ENCODE assay signal across 21 mouse cellular contexts in genomic region chr3:148487949-148488348, GRCm38 (mm10).
"Had no signal": no experiment of that assay in that cellular context is flagged by ENCODE, and none has a peak within 500 bp of the region (broad histone marks: within the 10 kb centered on the region; RNA-seq: fewer than 3 reads in every experiment).

No protein-coding gene starts in this region.

- H3K9ac ChIP-seq: limb, embryonic 13.5 days; liver, embryonic 12.5 days; liver, embryonic 15.5 days; lung, embryonic 15.5 days; neural tube, embryonic 12.5 days; neural tube, embryonic 15.5 days had no signal

- H3K9me3 ChIP-seq: limb, embryonic 10.5 days; limb, embryonic 13.5 days; liver, embryonic 12.5 days; liver, embryonic 15.5 days; lung, embryonic 15.5 days; megakaryocyte, embryonic 14.5 days; neural tube, embryonic 12.5 days; neural tube, embryonic 15.5 days had no signal

- H3K4me2 ChIP-seq: limb, embryonic 13.5 days; liver, embryonic 12.5 days; liver, embryonic 15.5 days; lung, embryonic 15.5 days; midbrain, embryonic 11.5 days; neural tube, embryonic 12.5 days; neural tube, embryonic 15.5 days had no signal

- H3K36me3 ChIP-seq: limb, embryonic 10.5 days; limb, embryonic 13.5 days; liver, embryonic 12.5 days; liver, embryonic 15.5 days; lung, embryonic 15.5 days; neural tube, embryonic 12.5 days; neural tube, embryonic 15.5 days had no signal

- DNase-seq: kidney, adult 9 months; kidney, postnatal 14 days; kidney, postnatal 4 days; liver; lung, adult 18-20 months; lung, postnatal 10 days; lung, postnatal 36 days; midbrain, embryonic 14.5 days; retina, postnatal 1 day; right cerebral cortex, postnatal 25 days; thymus, adult 18-20 months; thymus, postnatal 4 days had no signal

- ATAC-seq: liver, embryonic 12.5 days had no signal

- H3K4me1 ChIP-seq: limb, embryonic 10.5 days; liver, embryonic 12.5 days; liver, embryonic 15.5 days; lung, embryonic 15.5 days; neural tube, embryonic 12.5 days; neural tube, embryonic 15.5 days had no signal

- H3K4me3 ChIP-seq: limb, embryonic 10.5 days; limb, embryonic 13.5 days; liver, embryonic 12.5 days; liver, embryonic 15.5 days; lung, embryonic 15.5 days; megakaryocyte, embryonic 14.5 days; neural tube, embryonic 12.5 days; neural tube, embryonic 15.5 days had no signal

- H3K27ac ChIP-seq: limb, embryonic 10.5 days; limb, embryonic 13.5 days; liver, embryonic 12.5 days; liver, embryonic 15.5 days; lung, embryonic 15.5 days; neural tube, embryonic 12.5 days; neural tube, embryonic 15.5 days had no signal

- H3K27me3 ChIP-seq: limb, embryonic 13.5 days; liver, embryonic 12.5 days; liver, embryonic 15.5 days; lung, embryonic 15.5 days; megakaryocyte, embryonic 14.5 days; neural tube, embryonic 12.5 days; neural tube, embryonic 15.5 days had no signal
